Mouse (Mus musculus) heart, postnatal 0 days (tissue): ENCODE measurements around the gene Fxyd5. TPM values are rescaled to one million over a fixed set of nuclear protein-coding genes. Genes with fewer than 3 reads are reported as not detected.

Experiments
- ATAC-seq: fragments of 200-750 bp; cut with Nextera tagmentation; 2 replicates; pipeline ENCODE4 v1.8.0; 2017; ENCODE audit warnings: low read depth, moderate number of reproducible peaks, moderate library complexity; ENCODE audit not compliant: insufficient read depth
- DNase-seq: peaks from one replicate; pipeline ENCODE4 v3.0.0-alpha.2; 2016; ENCODE audit warnings: low spot score
- H3K27ac ChIP-seq: fragments of 300-500 bp; sonication (generic); 2 replicates; pipeline ENCODE4 v1.5.1; 2014; ENCODE audit warnings: low read depth, mild to moderate bottlenecking
- H3K27me3 ChIP-seq: fragments of 300-500 bp; sonication (generic); 2 replicates; pipeline ENCODE4 v1.6.1; 2014; ENCODE audit warnings: low read length, mixed read lengths; ENCODE audit not compliant: control insufficient read depth, insufficient read depth
- H3K36me3 ChIP-seq: fragments of 300-500 bp; sonication (generic); replicated peaks from 2 replicates; pipeline ENCODE4 v1.6.1; 2014; ENCODE audit warnings: low read length, mixed read lengths; ENCODE audit not compliant: control insufficient read depth, insufficient read depth
- H3K4me1 ChIP-seq: fragments of 300-500 bp; sonication (generic); 2 replicates; pipeline ENCODE4 v1.6.1; 2014; ENCODE audit warnings: antibody characterized with exemption; ENCODE audit not compliant: control insufficient read depth, insufficient read depth
- H3K4me2 ChIP-seq: fragments of 300-500 bp; sonication (generic); 2 replicates; pipeline ENCODE4 v1.6.1; 2014; ENCODE audit warnings: low read depth, mild to moderate bottlenecking, low read length, moderate library complexity
- H3K4me3 ChIP-seq: fragments of 300-500 bp; sonication (generic); 2 replicates; pipeline ENCODE4 v1.5.1; 2014; ENCODE audit warnings: low read depth, low read length
- H3K9ac ChIP-seq: fragments of 300-500 bp; sonication (generic); replicated peaks from 2 replicates; pipeline ENCODE4 v1.6.1; 2014; ENCODE audit warnings: low read depth, low read length, mixed read lengths
- H3K9me3 ChIP-seq: fragments of 300-500 bp; sonication (generic); replicated peaks from 2 replicates; pipeline ENCODE4 v1.6.1; 2016; ENCODE audit warnings: low read length; ENCODE audit not compliant: control insufficient read depth
- CTCF ChIP-seq: IDR thresholded peaks from 2 replicates; pipeline ENCODE4 v1.5.1; 2016; ENCODE audit warnings: antibody characterized with exemption, control low read depth, low read depth
- EP300 ChIP-seq: IDR thresholded peaks from 2 replicates; pipeline ENCODE4 v1.6.1; 2016; ENCODE audit warnings: antibody characterized with exemption, low read depth
- WGBS: fragments of 180-500 bp; shearing (Covaris S2); extraction: QIAGEN DNeasy Blood & Tissue Kit; methylation state at CpG from one replicate; pipeline ENCODE4 v1.1.7; 2014; 5-methylcytosine and 5-hydroxymethylcytosine counted together
- polyA plus RNA-seq: library from polyadenylated mRNA; unstranded; fragments of >200 nt; fragmentation: Nextera tagmentation; extraction: Ambion mirVana; gene quantifications from 2 replicates; pipeline ENCODE4 v1.2.1, GENCODE M21; 2015
- total RNA-seq: library from RNA; depleted of rRNA; stranded (reverse); fragments of >200 nt; gene quantifications from 2 replicates; pipeline ENCODE4 v1.2.3, GENCODE M21; 2014; ENCODE audit warnings: low replicate concordance

Fxyd5 gene
- total and polyA plus RNA-seq, 2 experiments from 2014 or later = 46.4 to 69.7 TPM

GRCm38 (mm10) chr7:31008175-31008574 lies 34.1 kb downstream of the Fxyd5 start:
- no peak overlapping the region for H3K4me2 ChIP-seq
- no peaks in the 10 kb centered on the region for H3K36me3 ChIP-seq
- H3K4me1 ChIP-seq = no peaks in the 10 kb centered on the region
- ATAC-seq = no peak; the same call in 1 of the 2 replicates
- no peak for TF ChIP-seq EP300
- TF ChIP-seq CTCF = no peak
- H3K4me3 ChIP-seq = no peak overlapping the region
- H3K27me3 ChIP-seq = no peaks in the 10 kb centered on the region
- no peak overlapping the region for H3K27ac ChIP-seq
- no peak for DNase-seq
- H3K9ac ChIP-seq = no peak overlapping the region
- H3K9me3 ChIP-seq = no peaks in the 10 kb centered on the region
- WGBS = 58% methylated on average over 1 of the region's 1 CpGs

DNA sequence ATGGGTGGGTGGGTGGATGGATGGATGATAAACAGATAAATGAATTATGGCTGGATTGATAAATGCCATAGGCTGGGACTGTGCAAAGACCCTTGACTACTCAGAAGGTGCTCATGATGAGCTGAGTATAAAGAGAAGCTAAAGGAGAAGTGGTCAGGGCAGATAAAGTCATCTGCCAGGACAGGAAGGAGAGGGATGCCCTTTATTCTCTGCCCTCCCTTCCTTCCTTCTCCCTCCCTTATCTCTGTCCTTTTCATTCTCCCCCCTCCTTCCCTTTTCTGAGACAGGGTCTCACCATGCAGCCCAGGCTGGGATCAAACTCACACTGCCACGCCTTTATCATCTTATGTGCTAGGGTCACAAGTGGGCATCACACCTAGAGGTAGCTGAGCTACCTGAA lies 34.5 kb downstream of the Fxyd5 start:
- Histone ChIP-seq H3K36me3 (no peaks in the 10 kb centered on the region), H3K27me3 (no peaks in the 10 kb centered on the region), H3K4me3 (no peak overlapping the region), H3K9ac (no peak overlapping the region), H3K27ac (no peak overlapping the region), H3K4me1 (peaks cover 2% of the 10 kb centered on the region; the same call in 1 of the 2 replicates), H3K9me3 (no peaks in the 10 kb centered on the region), H3K4me2 (no peak overlapping the region)
- ATAC-seq (no peak), DNase-seq (no peak)
- WGBS = 71% methylated on average over 1 of the region's 1 CpGs
- TF ChIP-seq CTCF (no peak), EP300 (no peak)

GRCm38 (mm10) chr7:31002650-31003049 lies 39.6 kb downstream of the Fxyd5 start:
- peak; percentile 29 for DNase-seq
- no peaks in the 10 kb centered on the region for H3K9me3 ChIP-seq
- H3K36me3 ChIP-seq = no peaks in the 10 kb centered on the region
- no peak overlapping the region for H3K4me2 ChIP-seq
- ATAC-seq = peak; percentile 14; the same call in 1 of the 2 replicates
- no peak overlapping the region for H3K4me3 ChIP-seq
- WGBS = 42% methylated on average over 8 of the region's 8 CpGs
- no peak overlapping the region for H3K9ac ChIP-seq
- H3K27me3 ChIP-seq = no peaks in the 10 kb centered on the region
- H3K27ac ChIP-seq = no peak overlapping the region; the same call in 1 of the 2 replicates
- H3K4me1 ChIP-seq = peaks cover 20% of the 10 kb centered on the region
- TF ChIP-seq CTCF = no peak
- TF ChIP-seq EP300 = 0 out of 2 replicates have a peak, but pooled peaks have one; percentile 42

- WGBS = 1% methylated on average over 7 of the region's 7 CpGs
- no peak for TF ChIP-seq CTCF
- TF ChIP-seq EP300 = peak; percentile 80
- peak overlapping the region; percentile 22; the same call in 1 of the 2 replicates for H3K4me2 ChIP-seq
Observed at GRCm38 (mm10) chr7:31000505-31001020, 41.7 kb downstream of the Fxyd5 start.

GRCm38 (mm10) chr7:30996491-30996890 lies 45.8 kb downstream of the Fxyd5 start:
- DNase-seq (no peak), ATAC-seq (no peak)
- Histone ChIP-seq H3K9me3 (peaks cover 5% of the 10 kb centered on the region; the same call in 1 of the 2 replicates), H3K4me3 (no peak overlapping the region), H3K4me2 (no peak overlapping the region), H3K27ac (no peak overlapping the region), H3K4me1 (peaks cover 14% of the 10 kb centered on the region), H3K9ac (no peak overlapping the region), H3K27me3 (no peaks in the 10 kb centered on the region), H3K36me3 (no peaks in the 10 kb centered on the region)
- 93% methylated on average over 2 of the region's 2 CpGs for WGBS
- TF ChIP-seq CTCF (no peak), EP300 (no peak)

More at GRCm38 (mm10) chr7:31000505-31001020, 41.7 kb downstream of the Fxyd5 start:
- Histone ChIP-seq H3K9me3 (peaks cover 5% of the 10 kb centered on the region; the same call in 1 of the 2 replicates), H3K27ac (peak overlapping the region; percentile 86), H3K27me3 (no peaks in the 10 kb centered on the region), H3K9ac (no peak overlapping the region), H3K4me1 (peaks cover 20% of the 10 kb centered on the region), H3K36me3 (no peaks in the 10 kb centered on the region), H3K4me3 (no peak overlapping the region)
- DNase-seq (peak; percentile 93), ATAC-seq (peak; percentile 95)

DNA sequence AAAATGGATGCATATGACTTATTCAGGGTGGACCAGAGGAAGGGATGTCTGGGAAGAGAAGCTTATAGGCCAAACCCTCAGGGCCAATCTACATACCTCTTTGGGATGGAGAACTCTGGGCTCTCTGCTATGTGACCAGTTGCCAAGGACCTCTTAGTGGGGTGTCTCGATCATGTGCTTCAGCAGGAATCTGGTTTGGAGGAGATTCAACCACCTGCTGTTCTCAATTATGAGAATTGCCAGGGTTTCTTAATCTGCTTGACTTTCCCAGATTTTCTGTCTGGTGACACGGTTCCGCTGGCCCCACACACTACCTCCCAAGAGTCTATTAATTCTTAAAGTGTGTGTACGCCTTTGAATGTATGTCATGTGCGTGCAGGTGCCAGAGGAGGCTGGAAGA lies 48.3 kb downstream of the Fxyd5 start:
- DNase-seq (no peak), ATAC-seq (no peak)
- no peaks in the 10 kb centered on the region for H3K4me1 ChIP-seq
- H3K27ac ChIP-seq = no peak overlapping the region
- no peak overlapping the region for H3K4me2 ChIP-seq
- 79% methylated on average over 5 of the region's 5 CpGs for WGBS
- no peak overlapping the region for H3K9ac ChIP-seq
- H3K4me3 ChIP-seq = no peak overlapping the region
- no peaks in the 10 kb centered on the region for H3K36me3 ChIP-seq
- H3K9me3 ChIP-seq = peaks cover 5% of the 10 kb centered on the region; the same call in 1 of the 2 replicates
- H3K27me3 ChIP-seq = no peaks in the 10 kb centered on the region
- no peak for TF ChIP-seq CTCF
- no peak for TF ChIP-seq EP300
